Mouse (Mus musculus) kidney, embryonic 14.5 days (tissue): Measurements from ENCODE around the gene Tsks. TPM values are rescaled to one million over a fixed set of nuclear protein-coding genes. Genes with fewer than 3 reads are reported as not detected.
A peak's percentile ranks its signal among the peaks of the same experiment; 100 is the strongest.

Experiments
- ATAC-seq: fragments of 200-750 bp; cut with Nextera tagmentation; 2 replicates; pipeline ENCODE4 v1.8.0; 2017; ENCODE audit warnings: moderate number of reproducible peaks, mild to moderate bottlenecking, moderate TSS enrichment, moderate library complexity; ENCODE audit not compliant: low FRiP score, low TSS enrichment
- H3K27ac ChIP-seq: fragments of 300-500 bp; sonication (generic); 2 replicates; pipeline ENCODE4 v1.5.1; 2014; ENCODE audit warnings: low read depth, mild to moderate bottlenecking, low read length, moderate library complexity, mixed read lengths
- H3K27me3 ChIP-seq: fragments of 300-500 bp; sonication (generic); 2 replicates; pipeline ENCODE4 v1.6.1; 2014; ENCODE audit warnings: mild to moderate bottlenecking, low read length; ENCODE audit not compliant: control insufficient read depth, insufficient read depth
- H3K36me3 ChIP-seq: fragments of 300-500 bp; sonication (generic); 2 replicates; pipeline ENCODE4 v1.6.1; 2014; ENCODE audit warnings: low read length, mixed read lengths; ENCODE audit not compliant: control insufficient read depth, insufficient read depth
- H3K4me1 ChIP-seq: fragments of 300-500 bp; sonication (generic); 2 replicates; pipeline ENCODE4 v1.6.1; 2014; ENCODE audit warnings: low read length, mixed read lengths; ENCODE audit not compliant: control insufficient read depth, insufficient read depth
- H3K4me2 ChIP-seq: fragments of 300-500 bp; sonication (generic); replicated peaks from 2 replicates; pipeline ENCODE4 v1.6.1; 2014; ENCODE audit warnings: low read depth, mild to moderate bottlenecking, low read length
- H3K4me3 ChIP-seq: fragments of 300-500 bp; sonication (generic); 2 replicates; pipeline ENCODE4 v1.5.1; 2014; ENCODE audit warnings: mild to moderate bottlenecking, low read length
- H3K9ac ChIP-seq: fragments of 300-500 bp; sonication (generic); 2 replicates; pipeline ENCODE4 v1.6.1; 2014; ENCODE audit warnings: low read depth, mild to moderate bottlenecking, low read length, moderate library complexity
- H3K9me3 ChIP-seq: fragments of 300-500 bp; sonication (generic); 2 replicates; pipeline ENCODE4 v1.6.1; 2016; ENCODE audit warnings: low read length; ENCODE audit not compliant: control insufficient read depth
- WGBS: fragments of 180-500 bp; shearing (Covaris S2); extraction: QIAGEN DNeasy Blood & Tissue Kit; methylation state at CpG from one replicate; pipeline ENCODE4 v1.1.7; 2014; 5-methylcytosine and 5-hydroxymethylcytosine counted together
- polyA plus RNA-seq: library from polyadenylated mRNA; unstranded; fragments of >200 nt; fragmentation: Nextera tagmentation; extraction: Ambion mirVana; gene quantifications from 2 replicates; pipeline ENCODE4 v1.2.1, GENCODE M21; 2014

Tsks gene
- polyA plus RNA-seq, 1 experiment from 2014 or later: not detected

DNA sequence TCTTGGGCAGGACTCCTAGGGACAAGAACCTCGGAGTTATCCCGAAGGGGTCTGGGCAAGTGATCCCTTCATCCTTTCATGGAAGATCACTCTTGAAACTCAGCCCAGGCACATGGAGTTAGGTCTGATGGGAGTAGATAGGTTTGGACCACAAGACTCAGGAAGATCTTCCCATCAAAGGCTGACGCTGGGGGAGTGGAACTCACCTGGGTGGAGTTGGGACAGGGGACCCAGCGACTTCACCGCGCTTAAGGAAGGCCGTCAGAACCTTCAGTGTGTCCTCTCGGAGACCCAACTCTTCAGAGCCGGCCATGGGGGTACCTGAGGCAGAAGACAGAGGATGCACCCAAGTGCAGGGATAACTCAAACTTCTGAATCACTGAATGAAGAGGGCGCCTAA lies 53.7 kb downstream of the Tsks start:
- 13% methylated on average over 10 of the region's 10 CpGs for WGBS
- Histone ChIP-seq H3K4me2 (peak overlapping the region; percentile 91), H3K27me3 (no peaks in the 10 kb centered on the region), H3K9ac (peak overlapping the region; percentile 77), H3K4me3 (peak overlapping the region; percentile 79), H3K4me1 (peaks cover 26% of the 10 kb centered on the region), H3K36me3 (peaks cover 64% of the 10 kb centered on the region), H3K9me3 (no peaks in the 10 kb centered on the region), H3K27ac (peak overlapping the region; percentile 51; the same call in 1 of the 2 replicates)
- ATAC-seq: no peak

- Histone ChIP-seq H3K36me3 (peaks cover 64% of the 10 kb centered on the region), H3K9ac (peak within 1 kb of the TSS; percentile 77), H3K4me3 (peak within 1 kb of the TSS; percentile 79), H3K9me3 (no peaks in the 10 kb centered on the region), H3K4me2 (peak within 1 kb of the TSS; percentile 91), H3K4me1 (peaks cover 28% of the 10 kb centered on the region), H3K27ac (peak within 1 kb of the TSS; percentile 78), H3K27me3 (no peaks in the 10 kb centered on the region)
- peak; percentile 92 for ATAC-seq
- under 1% methylated on average over 43 of the region's 43 CpGs for WGBS
Observed at GRCm38 (mm10) chr7:44997231-44997939, 54.4 kb downstream of the Tsks start, which contains the start of gene Irf3. Irf3 (plus strand) TSS chr7:44997648.

- Histone ChIP-seq H3K9ac (peak overlapping the region; percentile 77), H3K27me3 (no peaks in the 10 kb centered on the region), H3K36me3 (peaks cover 64% of the 10 kb centered on the region), H3K4me2 (peak overlapping the region; percentile 91), H3K4me1 (peaks cover 28% of the 10 kb centered on the region), H3K4me3 (peak overlapping the region; percentile 79), H3K9me3 (no peaks in the 10 kb centered on the region), H3K27ac (peak overlapping the region; percentile 78)
- WGBS: 4% methylated on average over 15 of the region's 15 CpGs
- ATAC-seq: peak; percentile 2; the same call in 1 of the 2 replicates
Observed at GRCm38 (mm10) chr7:44997940-44998428, 55.0 kb downstream of the Tsks start.

GRCm38 (mm10) chr7:44998501-44998955 lies 55.5 kb downstream of the Tsks start, which contains the start of gene Bcl2l12:
Bcl2l12 (minus strand) TSS chr7:44998712.
- Histone ChIP-seq H3K9ac (peak within 1 kb of the TSS; percentile 77), H3K27ac (peak within 1 kb of the TSS; percentile 78), H3K4me3 (peak within 1 kb of the TSS; percentile 79), H3K36me3 (peaks cover 64% of the 10 kb centered on the region), H3K4me2 (peak within 1 kb of the TSS; percentile 91), H3K27me3 (no peaks in the 10 kb centered on the region), H3K4me1 (peaks cover 28% of the 10 kb centered on the region), H3K9me3 (no peaks in the 10 kb centered on the region)
- ATAC-seq: 0 out of 2 replicates have a peak, but pooled peaks have one; percentile 12
- 2% methylated on average over 18 of the region's 18 CpGs for WGBS

DNA sequence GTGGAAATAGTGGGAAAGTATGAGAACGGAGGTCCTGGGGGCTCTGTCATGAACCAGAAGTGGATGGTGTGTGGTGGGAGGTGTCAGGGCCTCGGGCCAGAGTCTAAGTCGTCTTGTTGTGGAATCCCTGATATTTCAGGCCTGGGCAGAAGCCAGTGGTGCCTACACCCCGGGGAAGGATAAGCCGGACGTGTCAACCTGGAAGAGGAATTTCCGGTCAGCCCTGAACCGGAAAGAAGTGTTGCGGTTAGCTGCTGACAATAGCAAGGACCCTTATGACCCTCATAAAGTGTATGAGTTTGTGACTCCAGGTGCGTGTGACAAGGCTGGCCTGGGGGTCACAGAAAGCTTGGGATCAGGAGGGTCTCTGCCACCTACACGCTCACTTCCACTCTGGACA lies 56.7 kb downstream of the Tsks start:
- H3K4me2 ChIP-seq: no peak overlapping the region; the same call in 1 of the 2 replicates
- H3K27me3 ChIP-seq: no peaks in the 10 kb centered on the region
- H3K9me3 ChIP-seq: no peaks in the 10 kb centered on the region
- no peak for ATAC-seq
- H3K36me3 ChIP-seq: peaks cover 63% of the 10 kb centered on the region
- no peak overlapping the region for H3K9ac ChIP-seq
- peaks cover 28% of the 10 kb centered on the region for H3K4me1 ChIP-seq
- WGBS: 63% methylated on average over 11 of the region's 11 CpGs
- H3K4me3 ChIP-seq: no peak overlapping the region
- no peak overlapping the region for H3K27ac ChIP-seq

DNA sequence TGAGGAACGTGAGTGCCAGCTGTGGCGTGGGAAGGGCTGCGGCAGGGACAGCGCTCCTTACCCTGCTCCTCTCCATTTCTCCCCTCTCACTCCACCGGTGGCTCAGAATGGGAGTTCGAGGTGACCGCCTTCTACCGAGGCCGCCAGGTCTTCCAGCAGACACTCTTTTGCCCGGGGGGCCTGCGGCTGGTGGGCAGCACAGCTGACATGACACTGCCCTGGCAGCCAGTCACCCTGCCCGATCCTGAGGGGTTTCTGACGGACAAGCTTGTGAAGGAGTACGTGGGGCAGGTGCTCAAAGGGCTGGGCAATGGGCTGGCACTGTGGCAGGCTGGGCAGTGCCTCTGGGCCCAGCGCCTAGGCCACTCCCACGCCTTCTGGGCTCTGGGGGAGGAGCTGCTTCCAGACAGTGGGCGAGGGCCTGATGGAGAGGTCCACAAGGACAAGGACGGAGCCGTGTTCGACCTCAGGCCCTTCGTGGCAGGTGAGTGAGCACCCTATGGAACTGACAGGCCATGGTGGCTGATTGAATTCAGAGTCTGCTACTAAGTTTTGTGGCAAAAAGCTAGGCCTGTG lies 57.6 kb downstream of the Tsks start:
- no peak overlapping the region for H3K4me2 ChIP-seq
- ATAC-seq: no peak
- no peak overlapping the region for H3K27ac ChIP-seq
- peaks cover 28% of the 10 kb centered on the region for H3K4me1 ChIP-seq
- H3K9ac ChIP-seq: no peak overlapping the region
- no peak overlapping the region for H3K4me3 ChIP-seq
- no peaks in the 10 kb centered on the region for H3K27me3 ChIP-seq
- WGBS: 79% methylated on average over 21 of the region's 21 CpGs
- peaks cover 62% of the 10 kb centered on the region for H3K36me3 ChIP-seq
- no peaks in the 10 kb centered on the region for H3K9me3 ChIP-seq

- Histone ChIP-seq H3K4me3 (no peak overlapping the region), H3K27me3 (no peaks in the 10 kb centered on the region), H3K27ac (no peak overlapping the region), H3K9me3 (no peaks in the 10 kb centered on the region), H3K4me2 (no peak overlapping the region), H3K9ac (no peak overlapping the region), H3K36me3 (peaks cover 76% of the 10 kb centered on the region), H3K4me1 (peaks cover 15% of the 10 kb centered on the region)
- no peak for ATAC-seq
- 90% methylated on average over 7 of the region's 7 CpGs for WGBS
Observed at GRCm38 (mm10) chr7:45002440-45002839, 59.4 kb downstream of the Tsks start.

DNA sequence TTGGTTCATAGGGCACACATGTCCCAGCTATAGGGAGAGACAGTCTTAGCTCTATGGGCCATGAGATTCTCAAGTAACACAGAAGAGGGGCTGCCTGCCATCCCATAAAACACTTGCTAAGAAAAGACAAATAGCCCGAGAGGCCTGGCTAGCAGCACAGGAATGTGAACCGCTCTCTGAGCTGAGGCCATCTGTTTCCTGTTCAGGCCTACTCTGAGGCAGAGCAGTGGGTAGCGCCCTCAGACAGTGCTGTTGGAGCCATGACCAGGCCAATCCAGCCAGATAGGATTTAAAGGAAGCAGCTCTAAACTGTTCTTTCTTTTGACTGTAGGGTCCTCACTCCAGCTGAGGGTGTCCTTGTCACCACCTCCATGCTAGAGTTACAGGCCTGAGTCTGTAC lies 61.5 kb downstream of the Tsks start:
- Histone ChIP-seq H3K4me1 (peaks cover 10% of the 10 kb centered on the region), H3K27me3 (no peaks in the 10 kb centered on the region), H3K9me3 (no peaks in the 10 kb centered on the region), H3K36me3 (peaks cover 97% of the 10 kb centered on the region), H3K4me3 (no peak overlapping the region), H3K9ac (no peak overlapping the region), H3K27ac (no peak overlapping the region), H3K4me2 (no peak overlapping the region)
- 47% methylated on average over 3 of the region's 3 CpGs for WGBS
- no peak for ATAC-seq
